Mouse (Mus musculus) naive thymus-derived CD4-positive, alpha-beta T cell, adult 2 months (primary cell): ENCODE measurements around the gene Gsg1l.

Experiments used
- DNase-seq: peaks from one replicate; pipeline ENCODE4 v3.0.0-alpha.2; 2011; ENCODE audit warnings: low read depth

Gsg1l gene

GRCm38 (mm10) chr7:125934319-125934718 lies 147.9 kb downstream of the Gsg1l start:
- no peak for DNase-seq

GRCm38 (mm10) chr7:125933356-125934244 lies 148.6 kb downstream of the Gsg1l start:
- DNase-seq = no peak

GRCm38 (mm10) chr7:125931602-125932001 lies 150.6 kb downstream of the Gsg1l start:
- no peak for DNase-seq

- DNase-seq = no peak
Observed at GRCm38 (mm10) chr7:125924044-125924443, 158.2 kb downstream of the Gsg1l start.

GRCm38 (mm10) chr7:125920801-125921200 lies 161.4 kb downstream of the Gsg1l start:
- DNase-seq = no peak

GRCm38 (mm10) chr7:125900386-125901161 lies 181.6 kb downstream of the Gsg1l start:
- DNase-seq = no peak

- no peak for DNase-seq
Observed at GRCm38 (mm10) chr7:125899916-125900315, 182.3 kb downstream of the Gsg1l start.

- no peak for DNase-seq
Observed at GRCm38 (mm10) chr7:125899036-125899435, 183.2 kb downstream of the Gsg1l start.

- DNase-seq = no peak
Observed at GRCm38 (mm10) chr7:125897059-125897458, 185.2 kb downstream of the Gsg1l start.

- DNase-seq = no peak
Observed at GRCm38 (mm10) chr7:125893621-125894020, 188.6 kb downstream of the Gsg1l start.

- DNase-seq = no peak
Observed at GRCm38 (mm10) chr7:125888373-125888772, 193.8 kb downstream of the Gsg1l start.

GRCm38 (mm10) chr7:125887761-125888160 lies 194.4 kb downstream of the Gsg1l start:
- DNase-seq = no peak

- DNase-seq = no peak
Observed at GRCm38 (mm10) chr7:125887124-125887523, 195.1 kb downstream of the Gsg1l start.

- DNase-seq = no peak
Observed at GRCm38 (mm10) chr7:125886116-125886680, 196.0 kb downstream of the Gsg1l start.

- no peak for DNase-seq
Observed at GRCm38 (mm10) chr7:125883232-125883631, 199.0 kb downstream of the Gsg1l start.

- no peak for DNase-seq
Observed at GRCm38 (mm10) chr7:125878040-125878439, 204.2 kb downstream of the Gsg1l start.

- DNase-seq = no peak
Observed at GRCm38 (mm10) chr7:125873971-125874495, 208.2 kb downstream of the Gsg1l start.

- no peak for DNase-seq
Observed at GRCm38 (mm10) chr7:125872874-125873273, 209.3 kb downstream of the Gsg1l start.

- DNase-seq = no peak
Observed at GRCm38 (mm10) chr7:125872202-125872580, 210.0 kb downstream of the Gsg1l start.

GRCm38 (mm10) chr7:125871404-125872201 lies 210.6 kb downstream of the Gsg1l start:
- DNase-seq = no peak

- no peak for DNase-seq
Observed at GRCm38 (mm10) chr7:125868570-125868969, 213.6 kb downstream of the Gsg1l start.

GRCm38 (mm10) chr7:125865234-125865633 lies 217.0 kb downstream of the Gsg1l start:
- DNase-seq = no peak
